Mouse (Mus musculus): ENCODE measurements around the gene Bend5. TPM values are rescaled to one million over a fixed set of nuclear protein-coding genes. Genes with fewer than 3 reads are reported as not detected.

The Bend5 gene
- total RNA-seq (2021) = 1 to 10 TPM; 6.1 to 8.0 TPM
- long read RNA-seq, experiment 1, transcript Bend5-203 (6 exons, 1,448 nt) = major isoform, 6 of 11 reads
- long read RNA-seq, experiment 1, partial matches to known transcripts = 0 of 11 reads
- long read RNA-seq, experiment 1, other reads (novel, unspliced or antisense) = 1 of 11 reads
- long read RNA-seq, experiment 2, transcript Bend5-201 (6 exons, 1,826 nt) = major isoform, 5 of 13 reads
- long read RNA-seq, experiment 2, transcript Bend5-203 (6 exons, 1,448 nt) = major isoform, 5 of 13 reads
- long read RNA-seq, experiment 2, partial matches to known transcripts = 0 of 13 reads
- long read RNA-seq, experiment 2, other reads (novel, unspliced or antisense) = 3 of 13 reads

DNA sequence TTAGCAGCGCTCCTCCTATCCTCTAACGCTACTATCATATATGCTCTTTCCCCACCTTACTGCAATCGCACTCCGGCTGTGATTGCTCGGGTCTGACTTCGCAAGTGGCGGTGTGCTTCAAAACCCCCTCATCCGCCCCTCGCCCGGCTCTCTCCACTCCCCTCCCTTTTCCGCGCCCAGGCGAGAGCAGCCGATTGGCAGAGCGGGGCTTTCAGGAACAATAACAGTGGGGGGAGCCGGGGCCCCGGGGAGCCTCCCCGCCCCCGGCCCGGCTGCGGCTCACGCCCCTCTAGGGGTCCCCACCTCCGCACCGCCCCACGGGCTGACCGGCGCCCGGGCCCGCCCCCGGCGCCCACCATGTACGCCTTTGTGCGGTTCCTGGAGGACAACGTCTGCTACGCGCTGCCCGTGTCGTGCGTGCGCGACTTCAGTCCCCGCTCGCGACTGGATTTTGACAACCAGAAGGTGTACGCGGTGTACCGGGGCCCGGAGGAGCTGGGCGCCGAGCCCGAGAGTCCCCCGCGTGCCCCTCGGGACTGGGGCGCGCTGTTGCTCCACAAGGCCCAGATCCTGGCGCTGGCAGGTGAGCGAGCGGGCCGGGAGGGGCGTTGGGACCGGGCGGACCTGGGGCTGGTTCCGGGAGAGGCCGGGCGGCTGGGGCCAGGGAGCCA, at the start of gene Bend5:
Bend5 (plus strand) TSS at position 189 of the 671 bp plus-strand sequence.
- DNase-seq = peak; percentile 64 to 72
- intact Hi-C loops (cut with DNase I) = no loop called here

DNA sequence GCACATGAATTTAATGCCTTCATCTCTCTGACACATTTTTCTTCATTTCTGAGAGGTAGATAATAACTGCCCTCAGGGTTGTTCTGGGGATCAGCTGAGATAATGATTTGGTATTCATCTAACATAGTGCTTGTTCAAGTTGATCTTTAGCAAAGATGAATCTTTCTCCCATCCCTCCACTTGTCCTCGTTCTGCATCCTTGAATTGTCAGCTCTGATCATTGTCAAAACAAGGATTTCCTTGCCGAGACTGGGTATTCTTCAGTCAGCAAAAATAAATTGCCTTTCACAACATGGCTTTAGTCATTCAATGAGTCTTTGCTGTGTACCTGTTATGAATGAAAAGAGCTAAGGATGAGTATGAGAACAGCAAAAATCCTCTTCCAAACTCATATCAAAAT, 47.0 kb upstream of the Bend5 start:
- DNase-seq = no peak
- intact Hi-C loops (cut with DNase I) = no loop called here

DNA sequence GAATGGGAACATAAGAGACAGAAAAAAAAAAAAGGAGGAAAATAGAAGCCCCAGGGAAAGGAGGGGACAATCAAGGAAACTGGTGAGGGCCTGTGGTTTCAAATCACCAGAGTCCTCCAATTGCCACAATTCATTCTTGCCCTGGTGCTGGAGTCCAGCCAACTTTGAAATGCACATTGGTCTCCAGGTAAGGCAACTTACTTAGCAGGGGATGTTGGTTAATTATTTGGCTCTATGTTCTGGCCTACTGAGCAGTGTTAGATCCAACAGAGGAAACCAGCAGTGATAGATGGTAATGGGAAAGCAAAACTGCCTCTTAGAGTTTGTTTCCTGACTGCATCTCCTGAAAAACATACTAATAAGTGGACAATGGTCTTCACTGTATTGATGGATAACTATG, 37.6 kb upstream of the Bend5 start:
- DNase-seq = no peak
- intact Hi-C loops (cut with DNase I) = no loop called here

DNA sequence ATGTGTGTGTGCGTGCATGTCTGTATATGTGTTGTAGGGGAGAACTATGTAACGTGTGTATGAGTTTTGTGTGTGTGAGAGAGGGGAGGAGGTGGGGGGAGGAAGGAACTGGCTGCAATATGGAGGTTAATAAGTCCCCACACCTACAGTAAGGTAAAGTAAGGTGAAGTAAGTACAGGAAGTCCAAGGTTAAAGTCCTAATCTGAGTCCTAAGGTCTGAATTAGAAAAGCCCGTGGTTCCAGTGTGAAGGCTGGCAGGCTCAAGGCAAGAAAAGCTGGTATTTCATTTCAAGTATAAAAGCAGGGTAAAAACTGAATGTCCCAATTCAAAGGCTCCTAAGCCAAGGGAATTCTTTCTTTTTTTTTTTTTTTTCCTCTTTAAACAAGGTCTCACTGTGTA, 36.7 kb upstream of the Bend5 start:
- intact Hi-C loops (cut with DNase I) = no loop called here
- no peak for DNase-seq

DNA sequence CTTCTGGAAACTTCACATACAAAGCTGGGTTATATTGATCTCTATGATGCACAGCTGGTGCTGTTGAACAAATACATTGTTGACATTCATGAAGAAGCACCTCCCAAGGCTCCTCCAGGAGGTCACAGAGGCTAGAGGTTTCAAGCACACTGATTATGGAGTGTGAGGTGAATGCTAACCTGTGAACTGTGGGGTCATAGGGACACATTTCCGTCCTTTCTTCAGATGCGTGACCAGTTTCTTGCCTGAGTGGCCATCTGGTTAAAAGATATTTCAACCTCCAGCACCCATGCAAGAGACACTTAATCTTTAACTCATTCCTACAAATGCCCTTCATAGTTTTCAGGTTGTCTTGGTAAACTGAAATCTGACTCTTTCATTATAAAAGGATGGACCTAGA, 31.7 kb upstream of the Bend5 start:
- DNase-seq = no peak
- intact Hi-C loops (cut with DNase I) = no loop called here

DNA sequence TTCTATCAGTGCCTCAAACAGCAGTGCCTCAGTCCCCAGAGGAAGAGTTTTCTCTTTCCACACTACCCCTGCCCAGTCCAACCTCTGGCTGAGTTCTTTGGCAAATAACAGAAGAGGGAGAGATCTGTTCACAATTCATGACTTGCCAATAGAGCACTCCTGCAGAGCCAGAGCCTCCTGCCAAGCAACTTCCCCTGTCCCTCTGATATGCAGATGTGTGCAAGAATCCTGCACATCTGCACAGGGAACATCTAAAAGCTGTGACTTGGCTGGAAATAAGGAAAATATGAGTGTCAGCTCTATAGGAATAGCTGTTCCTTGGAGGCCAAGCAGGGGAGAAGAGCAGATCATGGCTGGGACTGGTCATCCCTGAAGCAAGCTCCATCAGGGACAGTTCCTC, 24.1 kb upstream of the Bend5 start:
- intact Hi-C loops (cut with DNase I) = no loop called here
- DNase-seq = peak in 1 of 2 experiments; percentile 3

DNA sequence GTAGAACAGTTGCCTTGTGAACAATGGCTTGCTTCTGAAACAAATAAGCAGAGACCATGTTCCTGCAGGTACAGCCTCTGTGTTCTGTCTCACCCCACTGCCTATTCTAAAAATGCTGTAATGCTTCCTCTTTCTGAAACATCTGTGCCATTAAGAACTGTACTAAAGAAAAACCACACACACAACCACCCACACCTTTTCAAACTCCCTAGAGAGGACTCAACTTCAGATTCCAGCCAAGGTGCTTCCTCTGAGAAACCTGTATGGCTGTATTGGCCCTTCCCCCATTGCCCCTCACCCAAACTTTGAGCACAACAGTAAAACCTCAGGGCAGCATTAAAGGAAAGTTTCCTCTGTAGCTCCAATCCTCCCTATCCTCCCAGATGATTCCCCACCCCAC, 15.0 kb upstream of the Bend5 start:
- no peak for DNase-seq
- intact Hi-C loops (cut with DNase I) = no loop called here

DNA sequence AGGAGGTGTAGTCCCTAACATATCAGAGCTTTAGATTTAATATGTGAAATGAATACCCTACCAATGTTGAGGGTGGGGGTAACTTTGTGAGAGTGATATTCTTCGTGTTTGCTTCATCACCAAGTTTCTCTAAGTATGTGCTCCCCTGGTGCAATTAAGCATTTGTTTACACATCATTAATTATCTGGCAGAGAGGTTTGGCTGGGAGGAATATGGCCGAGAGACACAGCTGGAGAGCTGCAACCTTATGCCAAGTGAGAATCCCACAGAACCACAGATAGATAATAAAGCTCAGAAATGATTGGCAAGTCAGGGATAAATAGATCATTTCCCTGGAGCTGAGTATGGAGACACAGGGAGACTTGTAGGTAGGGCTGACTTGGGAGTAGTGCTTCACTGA, 14.1 kb upstream of the Bend5 start:
- no peak for DNase-seq
- intact Hi-C loops (cut with DNase I) = no loop called here

DNA sequence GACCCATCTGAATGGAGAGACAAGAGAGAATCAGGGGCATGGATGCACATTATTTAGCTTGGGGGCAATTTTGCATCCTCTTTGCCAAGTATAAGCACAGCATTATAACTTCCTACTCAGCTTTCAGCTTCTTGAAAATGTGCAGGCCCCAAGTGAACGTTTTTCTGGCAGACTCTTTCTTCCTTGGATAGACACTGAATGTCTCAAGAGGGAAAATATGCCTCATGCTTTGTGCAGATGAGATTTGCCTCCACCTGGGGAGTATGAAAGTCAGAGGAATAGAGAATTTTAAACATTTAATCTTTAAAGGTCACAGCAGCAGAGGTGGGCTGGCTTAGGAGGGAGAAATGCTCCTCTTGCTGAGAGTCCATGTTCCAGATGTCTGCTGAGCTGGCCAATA, 11.6 kb upstream of the Bend5 start:
- intact Hi-C loops (cut with DNase I) = no loop called here
- DNase-seq = no peak

DNA sequence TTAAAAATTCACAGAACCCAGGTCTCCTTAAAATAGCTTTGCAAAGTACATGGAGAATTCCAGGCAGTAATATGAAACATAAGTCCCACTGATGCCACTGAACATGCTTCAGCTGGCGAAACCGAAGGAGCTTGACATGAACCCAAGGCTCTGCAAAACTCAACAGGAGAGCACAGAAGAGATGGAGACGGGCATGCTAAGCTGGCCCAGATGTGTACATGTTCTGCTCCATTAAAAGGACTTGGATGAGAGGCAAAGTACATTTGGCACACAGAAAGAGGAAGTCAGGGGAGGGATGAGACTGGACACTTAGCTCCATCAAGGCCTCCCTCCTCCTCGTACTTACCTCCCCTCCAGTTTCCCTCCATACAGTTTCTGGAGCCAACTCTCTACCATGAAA, 4.1 kb upstream of the Bend5 start:
- intact Hi-C loops (cut with DNase I) = no loop called here
- no peak for DNase-seq

DNA sequence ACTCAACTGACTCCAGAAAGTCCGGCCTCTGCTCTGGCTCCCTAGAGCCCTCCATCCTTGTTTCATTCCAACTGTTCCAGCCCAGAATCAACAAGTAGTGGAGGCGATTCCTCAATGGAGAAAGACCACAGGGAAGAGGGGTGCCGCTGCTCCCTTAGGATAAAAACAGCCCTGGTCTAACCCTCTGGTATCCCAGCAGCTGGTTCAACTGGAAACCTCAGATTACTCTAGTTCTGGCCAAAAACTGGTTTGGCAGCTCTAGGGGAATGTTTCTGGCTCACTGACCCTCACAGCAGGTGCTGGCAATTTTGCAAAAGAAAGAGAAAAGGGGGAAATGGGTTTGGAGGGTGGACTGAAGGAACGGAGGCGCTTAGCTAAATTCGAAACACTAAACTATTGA, 407 bp upstream of the Bend5 start:
- peak in 1 of 2 experiments; percentile 27 for DNase-seq
- intact Hi-C loops (cut with DNase I) = no loop called here

DNA sequence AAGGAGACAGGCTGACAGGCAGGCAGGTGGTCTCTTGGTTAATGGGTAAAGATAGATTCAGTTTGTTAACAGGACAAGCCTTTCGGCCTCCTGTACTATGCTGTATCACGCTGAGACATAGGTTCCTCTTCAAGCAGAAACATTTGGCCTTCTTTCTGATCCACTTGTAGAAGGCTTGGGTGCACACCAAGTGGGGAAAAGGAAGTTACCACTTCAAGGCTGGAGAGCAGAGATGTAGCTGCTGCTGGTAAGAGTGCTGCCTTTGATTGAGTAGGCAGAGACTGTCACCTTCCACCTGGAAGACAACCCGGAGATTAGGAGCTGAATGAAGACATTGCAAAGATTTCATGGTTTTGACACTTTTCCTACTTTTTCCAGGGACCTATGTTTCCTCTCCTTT, 1.3 kb downstream of the Bend5 start:
- intact Hi-C loops (cut with DNase I) = no loop called here
- no peak for DNase-seq

DNA sequence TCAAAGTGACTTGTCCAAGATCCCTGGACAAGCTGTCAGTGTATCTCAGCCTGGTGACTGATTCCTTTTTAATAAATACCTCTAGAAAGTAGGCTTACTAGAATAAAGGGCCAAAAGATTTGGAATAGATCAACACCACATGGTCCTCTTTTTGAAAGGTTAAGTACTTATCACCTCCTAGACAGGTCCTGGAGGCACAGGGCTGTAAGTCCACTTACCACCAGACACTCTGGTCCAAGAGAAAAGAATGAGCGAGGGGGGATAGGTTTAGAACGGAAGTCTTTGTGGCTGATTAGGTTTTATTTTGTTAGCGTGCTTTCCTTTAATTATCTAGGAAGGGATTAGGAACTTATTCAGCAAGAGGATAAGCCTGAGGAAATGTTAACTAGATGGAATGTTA, 1.7 kb downstream of the Bend5 start:
- intact Hi-C loops (cut with DNase I) = no loop called here
- no peak for DNase-seq

DNA sequence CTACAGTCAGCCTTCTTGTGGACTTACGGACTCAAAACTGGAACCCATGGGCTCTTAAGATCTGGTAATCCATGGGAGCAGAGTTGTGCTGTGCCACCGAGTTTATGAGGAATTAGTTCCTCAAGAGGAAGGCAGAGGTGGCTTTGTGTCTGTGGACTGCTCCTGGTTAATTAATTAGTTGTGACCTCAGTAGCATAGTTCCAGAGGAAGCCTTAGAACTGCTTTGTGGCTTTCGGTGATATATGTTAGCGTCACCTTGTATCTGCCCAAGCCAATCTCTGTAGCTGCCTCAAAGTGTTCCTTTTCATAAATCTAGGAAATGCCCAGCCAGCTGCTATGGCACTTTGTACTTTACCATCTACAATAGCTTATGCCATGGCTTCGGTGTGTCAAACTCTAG, 2.9 kb downstream of the Bend5 start:
- intact Hi-C loops (cut with DNase I) = no loop called here
- DNase-seq = no peak

DNA sequence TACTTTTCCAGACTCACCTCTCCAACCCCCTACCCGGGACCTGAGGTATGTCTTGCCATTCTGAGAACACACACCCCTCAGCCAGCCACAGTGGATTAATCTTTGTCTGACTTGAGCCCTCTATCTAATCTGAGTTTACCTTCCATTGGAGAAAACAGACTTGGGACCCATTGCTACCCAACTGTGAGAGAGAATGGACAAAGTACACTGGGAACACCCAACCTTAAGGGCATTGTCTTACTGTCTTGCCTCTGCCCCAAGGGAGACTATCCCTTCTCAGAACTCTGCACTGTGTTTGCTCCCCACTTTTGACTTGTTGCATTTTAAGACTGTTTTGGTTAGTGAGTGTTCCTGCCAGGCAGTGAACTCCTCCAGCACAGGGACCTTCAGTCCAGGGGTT, 4.7 kb downstream of the Bend5 start:
- intact Hi-C loops (cut with DNase I) = no loop called here
- DNase-seq = no peak

DNA sequence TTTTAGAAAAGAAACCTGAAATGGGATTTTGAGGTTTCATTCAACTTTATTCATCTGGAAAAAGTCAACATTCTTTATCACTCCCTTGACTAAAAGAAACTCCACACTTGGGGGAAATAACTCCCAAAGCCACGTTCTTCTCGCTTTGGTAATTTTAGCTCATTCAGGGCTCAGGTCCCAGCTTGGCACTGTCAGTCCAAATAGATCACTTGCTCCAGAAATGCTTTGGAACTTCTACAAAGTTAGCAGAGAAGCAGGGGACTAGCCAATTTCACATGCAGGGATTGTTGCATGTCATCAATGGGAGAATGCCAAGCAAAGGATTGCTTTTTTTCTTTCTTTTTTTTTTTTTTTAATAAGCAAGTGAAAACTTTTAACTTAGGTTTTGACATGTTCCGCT, 5.2 kb downstream of the Bend5 start:
- intact Hi-C loops (cut with DNase I) = no loop called here
- DNase-seq = peak; percentile 17 to 44

DNA sequence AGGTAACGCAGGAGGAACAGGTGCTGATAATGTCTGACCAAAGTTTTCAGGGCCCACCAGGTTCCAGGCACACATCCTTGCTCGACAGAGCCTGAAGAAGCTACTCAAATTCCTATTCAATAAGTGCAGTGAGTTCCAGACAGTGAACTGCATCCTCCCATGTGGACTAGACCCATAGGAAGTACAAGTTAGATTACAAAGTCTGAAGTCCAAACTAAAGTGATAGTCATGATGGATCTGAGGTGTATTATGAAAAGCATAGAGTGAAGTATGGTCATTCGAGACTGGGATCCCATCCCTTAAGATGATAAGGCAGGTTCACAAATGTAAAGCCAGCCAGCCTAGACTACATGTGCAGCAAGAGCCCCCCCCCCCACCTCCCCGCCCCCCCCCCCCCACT, 6.1 kb downstream of the Bend5 start:
- intact Hi-C loops (cut with DNase I) = no loop called here
- no peak for DNase-seq

DNA sequence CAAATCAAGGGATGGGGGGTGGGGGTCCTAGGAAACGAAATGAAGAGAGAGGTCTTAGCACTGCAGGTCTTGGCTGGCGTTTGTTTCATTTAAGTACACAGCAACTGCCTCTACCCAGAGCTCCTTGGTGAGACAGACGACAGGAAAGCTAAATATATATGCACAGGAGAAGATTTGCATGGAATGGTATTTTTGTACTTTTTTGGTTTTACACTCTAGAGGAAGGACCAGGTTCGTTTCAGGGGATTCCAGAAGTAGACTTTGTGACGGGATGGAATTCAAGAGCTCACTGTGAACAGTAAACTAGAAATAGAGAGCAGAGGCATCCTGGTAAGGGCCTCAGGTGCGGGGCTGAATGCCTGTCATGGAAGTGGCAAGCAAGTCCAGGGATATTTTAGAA, 7.0 kb downstream of the Bend5 start:
- intact Hi-C loops (cut with DNase I) = no loop called here
- no peak for DNase-seq

DNA sequence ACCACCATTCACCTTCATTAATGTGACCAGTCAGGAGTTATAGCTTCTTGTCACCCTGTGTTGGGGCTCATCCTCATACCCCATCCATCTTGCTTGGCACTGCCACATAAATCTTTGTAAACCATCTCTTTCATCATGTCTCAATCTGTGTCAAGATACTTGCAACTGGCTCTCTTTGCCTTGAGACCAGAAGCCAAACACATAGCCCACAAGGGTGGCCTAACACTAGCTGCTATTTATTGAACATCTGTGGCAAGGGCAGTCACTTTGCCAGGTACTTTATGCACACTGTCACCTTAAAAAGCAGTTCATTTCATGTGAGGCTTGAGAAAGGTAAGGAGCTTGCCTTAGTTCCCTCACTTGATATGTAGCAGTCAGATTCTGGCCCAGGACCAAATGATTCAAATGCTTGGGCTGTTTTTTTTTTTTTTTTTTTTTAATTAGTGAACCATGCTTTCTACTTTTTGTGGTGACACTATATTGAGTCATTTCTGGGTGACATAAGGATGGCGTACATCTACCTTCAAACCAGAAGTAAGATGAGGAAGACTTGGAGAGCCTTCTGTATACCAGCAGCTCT, 9.7 kb downstream of the Bend5 start:
- DNase-seq = no peak
- intact Hi-C loops (cut with DNase I) = no loop called here

DNA sequence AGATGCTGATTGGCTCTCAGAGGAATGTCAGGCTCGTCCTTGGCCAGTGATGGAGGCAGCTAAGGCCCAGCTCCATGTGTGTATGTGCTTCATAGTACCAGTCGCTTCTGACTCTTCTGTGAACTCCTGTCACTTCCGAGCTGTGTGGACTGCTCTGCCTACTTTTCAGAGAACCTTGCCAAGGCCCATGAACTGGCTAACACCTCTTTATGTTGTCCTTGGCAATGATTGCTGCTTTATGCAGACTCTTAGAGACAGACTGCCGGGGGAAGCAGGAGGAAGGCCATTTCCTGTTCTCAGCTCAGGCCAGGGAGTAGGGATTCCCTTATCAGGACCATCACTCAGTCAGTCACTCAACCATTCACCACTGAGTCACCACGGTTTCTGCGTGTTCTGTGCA, 10.4 kb downstream of the Bend5 start:
- DNase-seq = no peak
- intact Hi-C loops (cut with DNase I) = no loop called here

DNA sequence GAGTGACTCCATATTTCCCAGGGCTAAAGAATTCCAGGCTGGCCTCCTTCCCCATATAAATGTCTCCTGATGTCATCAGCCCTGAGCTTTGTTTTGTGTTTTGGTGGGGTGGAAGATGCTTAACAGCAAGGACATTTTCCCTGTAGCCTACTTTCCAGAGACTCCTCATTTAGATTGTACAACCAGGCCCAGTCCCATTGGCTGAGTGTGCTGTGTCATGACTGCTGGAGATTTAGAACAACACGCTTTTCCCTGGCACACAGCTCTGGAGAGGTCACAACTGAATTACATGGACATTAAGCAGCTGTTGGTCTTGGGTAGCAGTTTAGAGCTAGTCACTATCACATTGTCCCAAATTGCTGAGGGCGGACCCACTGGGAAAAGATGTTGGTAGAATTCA, 16.4 kb downstream of the Bend5 start:
- intact Hi-C loops (cut with DNase I) = no loop called here
- DNase-seq = peak; percentile 49

DNA sequence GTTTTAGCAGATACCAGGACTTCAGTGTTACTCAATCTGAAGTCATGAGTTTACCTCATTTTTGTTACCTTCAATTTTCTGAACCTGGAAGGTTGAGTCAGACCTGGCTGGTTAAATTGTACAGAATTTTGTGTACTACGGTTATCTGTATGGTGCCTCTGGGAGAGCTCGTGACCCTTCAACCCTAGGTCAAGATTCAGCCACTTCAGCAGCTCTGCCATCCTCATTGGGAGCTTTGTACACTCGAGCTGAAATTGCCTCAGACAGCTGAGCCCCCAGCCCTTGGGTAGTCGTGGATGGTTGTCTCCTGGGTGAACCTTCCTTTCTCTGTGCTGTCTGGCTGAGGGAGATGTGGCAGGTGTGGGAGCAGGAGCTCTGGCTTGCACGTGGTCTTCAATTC, 17.2 kb downstream of the Bend5 start:
- no peak for DNase-seq
- intact Hi-C loops (cut with DNase I) = no loop called here

Data from heart, postnatal 14 days (tissue).